Mouse (Mus musculus) spleen, adult 2 months (tissue): ENCODE results near the gene Cdh15.

Experiments used
- CTCF ChIP-seq: fragments of 200-500 bp; IDR thresholded peaks from 2 replicates; pipeline ENCODE4 v1.5.1; 2011; ENCODE audit warnings: mild to moderate bottlenecking, inconsistent platforms; ENCODE audit not compliant: insufficient read depth, insufficient read length, insufficient replicate concordance; ENCODE audit errors: extremely low read depth
- POLR2A ChIP-seq: fragments of 200-500 bp; IDR thresholded peaks from 2 replicates; pipeline ENCODE4 v1.6.1; 2011; ENCODE audit warnings: low read depth, low read length, inconsistent platforms

GRCm38 (mm10) chr8:122859843-122860242, 12.1 kb downstream of the Cdh15 start:
- TF ChIP-seq CTCF (no peak), POLR2A (no peak)
